Mouse (Mus musculus) brain, embryonic 14.5 days (tissue): ENCODE measurements around the gene Mpv17.

Experiments
- CTCF ChIP-seq: fragments of 200-500 bp; IDR thresholded peaks from 2 replicates; pipeline ENCODE4 v1.5.1; 2012; ENCODE audit warnings: inconsistent platforms, mild to moderate bottlenecking, moderate library complexity, borderline replicate concordance; ENCODE audit not compliant: insufficient read depth, insufficient read length; ENCODE audit errors: extremely low read depth
- POLR2A ChIP-seq: fragments of 200-500 bp; IDR thresholded peaks from 2 replicates; pipeline ENCODE4 v1.6.1; 2012; ENCODE audit warnings: mild to moderate bottlenecking, inconsistent platforms, borderline replicate concordance; ENCODE audit not compliant: poor library complexity, insufficient read depth, insufficient read length, severe bottlenecking; ENCODE audit errors: extremely low read depth

DNA sequence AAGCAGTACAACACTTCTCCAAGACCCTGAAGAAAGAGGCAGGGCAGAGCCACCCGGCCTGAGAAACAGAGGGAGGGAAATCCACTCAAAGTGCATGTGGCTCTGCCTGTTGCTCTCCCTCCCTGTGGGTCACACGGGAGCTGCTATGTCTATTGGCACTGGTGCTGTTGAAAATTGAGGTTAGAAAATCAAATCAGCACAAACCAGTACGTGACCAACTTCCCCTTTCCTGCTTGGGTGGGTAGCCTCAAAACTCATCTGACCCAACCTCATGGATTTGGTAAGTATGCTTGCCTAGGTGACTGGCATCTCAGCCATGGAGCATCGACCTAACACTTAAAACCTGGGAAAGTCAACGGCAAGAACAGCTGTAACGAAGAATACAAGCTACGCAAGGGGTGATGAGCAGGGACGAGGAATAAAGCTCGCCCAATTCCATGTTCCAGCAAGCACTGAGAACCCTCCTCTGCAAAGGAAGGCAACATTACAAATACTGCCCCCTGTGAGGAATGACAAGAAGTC lies 48.2 kb downstream of the Mpv17 start, which contains the start of gene Dnajc5g:
- no peak for TF ChIP-seq CTCF
- TF ChIP-seq POLR2A: no peak
